In the genomic region with DNA sequence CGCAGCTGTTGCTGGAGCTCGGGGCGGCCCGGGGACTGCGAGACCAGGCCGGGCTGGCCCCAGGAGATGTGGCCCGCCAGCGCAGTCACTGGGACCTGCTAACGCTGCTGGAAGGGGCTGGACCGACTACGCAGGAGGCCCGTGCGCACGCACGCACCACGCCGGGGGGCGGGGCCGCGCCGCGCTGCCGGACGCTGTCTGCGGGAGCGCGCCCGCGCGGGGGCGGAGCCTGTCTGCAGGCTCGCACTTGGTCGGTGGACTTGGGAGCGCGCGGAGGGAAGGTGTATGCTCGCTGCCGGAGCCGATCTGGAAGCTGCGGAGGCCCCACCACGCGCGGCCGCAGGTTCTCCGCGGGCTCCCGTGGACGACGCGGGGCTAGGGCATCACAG, we compare ENCODE assay signal across 8 mouse cellular contexts. TPM values are rescaled to one million over a fixed set of nuclear protein-coding genes. Genes with fewer than 3 reads are reported as not detected.
DNase-seq lines count a peak whose midpoint lies in the region; ATAC-seq and TF ChIP-seq lines count a peak whose summit lies in the region.

No protein-coding gene starts in this region.

- peaks cover 82% of the 10 kb centered on the region for H3K4me1 ChIP-seq in forebrain, embryonic 10.5 days
- peaks cover 51% of the 10 kb centered on the region for H3K4me1 ChIP-seq in heart, embryonic 15.5 days (replicated peaks)
- H3K4me1 ChIP-seq in liver, embryonic 14.5 days (replicated peaks; ENCODE audit: control insufficient read depth in 2 of 2, insufficient read depth in 2 of 2, low read length in 1 of 2), result peaks cover 21 to 29% of the 10 kb centered on the region in 2 experiments
- H3K4me1 ChIP-seq in stomach, embryonic 15.5 days, result peaks cover 48% of the 10 kb centered on the region

- H3K4me2 ChIP-seq in heart, embryonic 15.5 days, result peak overlapping the region; percentile 96
- H3K4me2 ChIP-seq in liver, embryonic 14.5 days (ENCODE audit: low read depth), result peak overlapping the region; percentile 89
- peak overlapping the region; percentile 97 for H3K4me2 ChIP-seq in stomach, embryonic 15.5 days

- peak overlapping the region; percentile 98 for H3K27ac ChIP-seq in forebrain, embryonic 10.5 days
- peak overlapping the region; percentile 98 for H3K27ac ChIP-seq in heart, embryonic 15.5 days
- peak overlapping the region; percentile 5; the same call in 1 of the 2 replicates for H3K27ac ChIP-seq in liver, embryonic 14.5 days
- H3K27ac ChIP-seq in stomach, embryonic 15.5 days, result peak overlapping the region; percentile 99

- peak; percentile 90 for DNase-seq in c-Kit-negative CD71-positive TER-119-positive erythroid progenitor cells, embryonic 14.5 days (ENCODE audit: low read depth, low spot score)
- DNase-seq in forebrain, embryonic 10.5 days (ENCODE audit: extremely low spot score, low spot score), result peak; percentile 94
- DNase-seq in kidney, postnatal 25 days, result peak; percentile 97 to 99
- peak; percentile 85 to 89 (median 87) for DNase-seq in liver, embryonic 14.5 days (ENCODE audit: low read depth in 3 of 3, low spot score in 3 of 3)
- DNase-seq in neural tube, embryonic 10.5 days (ENCODE audit: extremely low spot score, low spot score), result peak; percentile 97

- peak; percentile 77 for ATAC-seq in CD4-positive, CD25-positive, alpha-beta regulatory T cell, adult 4 months
- peak; percentile 84 for ATAC-seq in heart, embryonic 15.5 days (replicated peaks; ENCODE audit: insufficient number of reproducible peaks, insufficient read depth, low FRiP score, low read depth)
- ATAC-seq in liver, embryonic 14.5 days (ENCODE audit: insufficient read depth), result peak; percentile 88
- ATAC-seq in stomach, embryonic 15.5 days (ENCODE audit: insufficient read depth, low FRiP score, low read depth), result peak; percentile 88

- under 1% methylated on average over 49 of the region's 50 CpGs for WGBS in forebrain, embryonic 10.5 days
- WGBS in heart, embryonic 15.5 days, result under 1% methylated on average over 50 of the region's 50 CpGs
- WGBS in liver, embryonic 14.5 days (ENCODE audit: insufficient replicate concordance), result 0% methylated on average over 49 of the region's 50 CpGs
- under 1% methylated on average over 47 of the region's 50 CpGs for WGBS in stomach, embryonic 15.5 days

- no peaks in the 10 kb centered on the region for H3K9me3 ChIP-seq in forebrain, embryonic 10.5 days
- H3K9me3 ChIP-seq in heart, embryonic 15.5 days (replicated peaks), result no peaks in the 10 kb centered on the region
- H3K9me3 ChIP-seq in liver, embryonic 14.5 days (ENCODE audit: control insufficient read depth, low read length), result no peaks in the 10 kb centered on the region
- no peaks in the 10 kb centered on the region for H3K9me3 ChIP-seq in stomach, embryonic 15.5 days

- no peaks in the 10 kb centered on the region for H3K36me3 ChIP-seq in forebrain, embryonic 10.5 days (replicated peaks)
- H3K36me3 ChIP-seq in heart, embryonic 15.5 days, result no peaks in the 10 kb centered on the region
- no peaks in the 10 kb centered on the region for H3K36me3 ChIP-seq in liver, embryonic 14.5 days (replicated peaks; ENCODE audit: control insufficient read depth, insufficient read depth, low read depth)
- H3K36me3 ChIP-seq in stomach, embryonic 15.5 days, result no peaks in the 10 kb centered on the region

- no peak for TF ChIP-seq EP300 in liver, embryonic 14.5 days (IDR thresholded peaks at IDR 0.05; ENCODE audit: low read depth)

- peak overlapping the region; percentile 78 for H3K4me3 ChIP-seq in forebrain, embryonic 10.5 days
- H3K4me3 ChIP-seq in heart, embryonic 15.5 days, result peak overlapping the region; percentile 78
- peak overlapping the region; percentile 69 for H3K4me3 ChIP-seq in liver, embryonic 14.5 days (ENCODE audit: insufficient read depth in 1 of 2, low read depth in 2 of 2, low read length in 2 of 2)
- H3K4me3 ChIP-seq in stomach, embryonic 15.5 days (replicated peaks), result peak overlapping the region; percentile 87

- H3K27me3 ChIP-seq in forebrain, embryonic 10.5 days (ENCODE audit: poor library complexity, severe bottlenecking), result no peaks in the 10 kb centered on the region
- H3K27me3 ChIP-seq in heart, embryonic 15.5 days, result peaks cover 3% of the 10 kb centered on the region; the same call in 1 of the 2 replicates
- no peaks in the 10 kb centered on the region for H3K27me3 ChIP-seq in liver, embryonic 14.5 days (ENCODE audit: control insufficient read depth, insufficient read depth, low read length)
- H3K27me3 ChIP-seq in stomach, embryonic 15.5 days (replicated peaks), result no peaks in the 10 kb centered on the region

- no peak for TF ChIP-seq CTCF in liver, embryonic 14.5 days (IDR thresholded peaks at IDR 0.05; ENCODE audit: low read depth)

- H3K9ac ChIP-seq in heart, embryonic 15.5 days, result peak overlapping the region; percentile 82
- peak overlapping the region; percentile 83 for H3K9ac ChIP-seq in liver, embryonic 14.5 days (replicated peaks)
- H3K9ac ChIP-seq in stomach, embryonic 15.5 days, result peak overlapping the region; percentile 88

RNA-seq across cellular contexts. Expression of gene Gpsm3, which starts 2.2 kb away (rescaled TPM):
- 100 to 1,000 TPM; 227 to 344 TPM for polyA plus RNA-seq in CD4-positive, CD25-positive, alpha-beta regulatory T cell, adult 4 months (2017; shearing (Covaris generic))
- polyA plus RNA-seq in forebrain, embryonic 10.5 days (2016; fragmentation: Nextera tagmentation; extraction: Ambion mirVana), result 5.9 and 6.5 TPM in 2 replicates
- polyA plus RNA-seq in heart, embryonic 15.5 days (2015; fragmentation: Nextera tagmentation; extraction: Ambion mirVana), result 5.5 and 13.1 TPM in 2 replicates
- polyA plus RNA-seq in liver, embryonic 14.5 days (2012; rRNA removed), result 2.9 and 4.2 TPM in 2 replicates
- polyA plus RNA-seq in liver, embryonic 14.5 days (2014; fragmentation: Nextera tagmentation; extraction: Ambion mirVana), result 8.1 and 9.8 TPM in 2 replicates
- polyA plus RNA-seq in stomach, embryonic 15.5 days (2015; fragmentation: Nextera tagmentation; extraction: Ambion mirVana), result 10.2 and 11.9 TPM in 2 replicates

RNA-seq across cellular contexts. Expression of gene Pbx2, which starts 3.6 kb away (rescaled TPM):
- polyA plus RNA-seq in CD4-positive, CD25-positive, alpha-beta regulatory T cell, adult 4 months (2017; shearing (Covaris generic)), result 10 to 100 TPM in 1 of 2 experiments, 1 to 10 TPM in 1; 7.7 to 12.6 TPM
- polyA plus RNA-seq in forebrain, embryonic 10.5 days (2016; fragmentation: Nextera tagmentation; extraction: Ambion mirVana), result 15.6 and 15.7 TPM in 2 replicates
- polyA plus RNA-seq in heart, embryonic 15.5 days (2015; fragmentation: Nextera tagmentation; extraction: Ambion mirVana), result 4.8 and 5.5 TPM in 2 replicates
- polyA plus RNA-seq in liver, embryonic 14.5 days (2012; rRNA removed), result 21.1 and 22.7 TPM in 2 replicates
- polyA plus RNA-seq in liver, embryonic 14.5 days (2014; fragmentation: Nextera tagmentation; extraction: Ambion mirVana), result 2.7 and 3.3 TPM in 2 replicates
- 8.5 and 9.2 TPM in 2 replicates for polyA plus RNA-seq in stomach, embryonic 15.5 days (2015; fragmentation: Nextera tagmentation; extraction: Ambion mirVana)

RNA-seq across cellular contexts. Expression of gene Ager, which starts 10.2 kb away (rescaled TPM):
- polyA plus RNA-seq in CD4-positive, CD25-positive, alpha-beta regulatory T cell, adult 4 months (2017; shearing (Covaris generic)), result 1 to 10 TPM; 4.0 to 4.5 TPM
- 2.3 TPM in 2 replicates for polyA plus RNA-seq in forebrain, embryonic 10.5 days (2016; fragmentation: Nextera tagmentation; extraction: Ambion mirVana)
- 6.4 and 12.3 TPM in 2 replicates for polyA plus RNA-seq in heart, embryonic 15.5 days (2015; fragmentation: Nextera tagmentation; extraction: Ambion mirVana)
- polyA plus RNA-seq in liver, embryonic 14.5 days (2012; rRNA removed), result 1.3 TPM in 2 replicates
- 0.41 and 0.53 TPM in 2 replicates for polyA plus RNA-seq in liver, embryonic 14.5 days (2014; fragmentation: Nextera tagmentation; extraction: Ambion mirVana)
- polyA plus RNA-seq in stomach, embryonic 15.5 days (2015; fragmentation: Nextera tagmentation; extraction: Ambion mirVana), result 3.1 and 3.5 TPM in 2 replicates

RNA-seq across cellular contexts. Expression of gene Rnf5, which starts 16.1 kb away (rescaled TPM):
- 10 to 100 TPM; 68.0 to 75.0 TPM for polyA plus RNA-seq in CD4-positive, CD25-positive, alpha-beta regulatory T cell, adult 4 months (2017; shearing (Covaris generic))
- 185 and 186 TPM in 2 replicates for polyA plus RNA-seq in forebrain, embryonic 10.5 days (2016; fragmentation: Nextera tagmentation; extraction: Ambion mirVana)
- 99.7 and 111 TPM in 2 replicates for polyA plus RNA-seq in heart, embryonic 15.5 days (2015; fragmentation: Nextera tagmentation; extraction: Ambion mirVana)
- 51.5 and 61.2 TPM in 2 replicates for polyA plus RNA-seq in liver, embryonic 14.5 days (2012; rRNA removed)
- polyA plus RNA-seq in liver, embryonic 14.5 days (2014; fragmentation: Nextera tagmentation; extraction: Ambion mirVana), result 59.6 and 66.4 TPM in 2 replicates
- polyA plus RNA-seq in stomach, embryonic 15.5 days (2015; fragmentation: Nextera tagmentation; extraction: Ambion mirVana), result 130 and 142 TPM in 2 replicates

RNA-seq across cellular contexts. Expression of gene Agpat1, which starts 16.6 kb away (rescaled TPM):
- 10 to 100 TPM; 16.9 to 19.2 TPM for polyA plus RNA-seq in CD4-positive, CD25-positive, alpha-beta regulatory T cell, adult 4 months (2017; shearing (Covaris generic))
- 60.8 and 62.7 TPM in 2 replicates for polyA plus RNA-seq in forebrain, embryonic 10.5 days (2016; fragmentation: Nextera tagmentation; extraction: Ambion mirVana)
- 45.7 and 53.9 TPM in 2 replicates for polyA plus RNA-seq in heart, embryonic 15.5 days (2015; fragmentation: Nextera tagmentation; extraction: Ambion mirVana)
- polyA plus RNA-seq in liver, embryonic 14.5 days (2012; rRNA removed), result 35.9 and 45.5 TPM in 2 replicates
- polyA plus RNA-seq in liver, embryonic 14.5 days (2014; fragmentation: Nextera tagmentation; extraction: Ambion mirVana), result 19.0 and 21.4 TPM in 2 replicates
- 49.3 and 50.8 TPM in 2 replicates for polyA plus RNA-seq in stomach, embryonic 15.5 days (2015; fragmentation: Nextera tagmentation; extraction: Ambion mirVana)

Comparison
In these comparisons a context has a peak if more than half of its experiments do, and no peak if none do; other contexts are left out.
1. Peak in every context shown above with its lines: DNase-seq, ATAC-seq, H3K4me3 ChIP-seq and H3K27ac ChIP-seq.
2. H3K27ac ChIP-seq: peak in every context shown above with its lines; median percentile 99 in stomach, embryonic 15.5 days; 98 in forebrain, embryonic 10.5 days; 98 in heart, embryonic 15.5 days; 5 in liver, embryonic 14.5 days.
3. RNA of gene Gpsm3, which starts 2.2 kb away (polyA plus RNA-seq): 227 to 344 TPM in CD4-positive, CD25-positive, alpha-beta regulatory T cell, adult 4 months; 10.2 to 11.9 TPM in stomach, embryonic 15.5 days, 2.9 to 9.8 TPM in liver, embryonic 14.5 days, 5.9 to 6.5 TPM in forebrain, embryonic 10.5 days and 5.5 to 13.1 TPM in heart, embryonic 15.5 days; every median in the first group is over 10 times any median in the second.